In the genomic region with DNA sequence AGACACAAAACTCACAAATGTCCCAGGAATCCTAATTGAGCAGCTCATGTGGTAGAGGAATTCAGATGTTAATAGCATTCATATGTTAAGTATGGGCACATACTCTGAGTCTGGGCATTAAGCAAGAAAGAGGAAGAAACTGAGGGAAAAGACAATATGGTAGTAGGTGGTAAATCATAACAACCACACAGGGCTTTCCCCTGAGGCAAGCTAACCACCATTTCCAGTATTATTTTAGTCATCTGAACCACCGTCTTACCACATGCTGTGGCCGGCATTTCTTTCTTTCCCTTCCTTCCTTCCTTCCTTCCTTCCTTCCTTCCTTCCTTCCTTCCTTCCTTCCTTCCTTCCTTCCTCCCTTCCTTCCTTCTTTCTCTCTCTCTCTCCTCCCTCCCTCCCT, we compare ENCODE assay signal across 17 mouse cellular contexts. TPM values are rescaled to one million over a fixed set of nuclear protein-coding genes. Genes with fewer than 3 reads are reported as not detected.
"Had no signal": no experiment of that assay in that cellular context is flagged by ENCODE, and none has a peak within 500 bp of the region (broad histone marks: within the 10 kb centered on the region; RNA-seq: fewer than 3 reads in every experiment).

No protein-coding gene starts in this region.

- H3K9ac ChIP-seq: lung, embryonic 14.5 days; midbrain, embryonic 12.5 days; neural tube, embryonic 13.5 days; neural tube, embryonic 15.5 days had no signal

- H3K4me2 ChIP-seq: lung, embryonic 14.5 days; midbrain, embryonic 12.5 days; neural tube, embryonic 13.5 days; neural tube, embryonic 15.5 days had no signal

- H3K27ac ChIP-seq: midbrain, embryonic 12.5 days; neural tube, embryonic 13.5 days; neural tube, embryonic 15.5 days had no signal

- ATAC-seq: midbrain, embryonic 16.5 days had no signal

- H3K36me3 ChIP-seq: midbrain, embryonic 12.5 days; neural tube, embryonic 13.5 days; neural tube, embryonic 15.5 days had no signal

- DNase-seq: lung, embryonic 14.5 days; lung, postnatal 10 days; midbrain, embryonic 14.5 days; retina, postnatal 1 day; right cerebral cortex, adult 18-20 months; right cerebral cortex, postnatal 25 days; right cerebral cortex, postnatal 4 days; spleen, adult 18-20 months; thymus, adult 18-20 months; thymus, postnatal 14 days; thymus, postnatal 36 days had no signal

- H3K4me3 ChIP-seq: midbrain, embryonic 12.5 days; myocyte; neural tube, embryonic 13.5 days; neural tube, embryonic 15.5 days had no signal

- H3K27me3 ChIP-seq: midbrain, embryonic 12.5 days; neural tube, embryonic 13.5 days; neural tube, embryonic 15.5 days had no signal

- H3K4me1 ChIP-seq: midbrain, embryonic 12.5 days had no signal

- H3K9me3 ChIP-seq: midbrain, embryonic 12.5 days; neural tube, embryonic 13.5 days; neural tube, embryonic 15.5 days had no signal

RNA-seq across cellular contexts. Expression of gene Pmp22, which starts 6.5 kb away (rescaled TPM):
- total RNA-seq: megakaryocyte-erythroid progenitor cell, adult 5-6 weeks had no signal
